Mouse (Mus musculus) thymus, adult 2 months (tissue): ENCODE data around the gene Msrb3. TPM values are rescaled to one million over a fixed set of nuclear protein-coding genes. Genes with fewer than 3 reads are reported as not detected.

Source experiments
- DNase-seq: peaks from one replicate; pipeline ENCODE4 v3.0.0; 2021
- H3K27ac ChIP-seq: fragments of 200-500 bp; 2 replicates; pipeline ENCODE4 v1.5.1; 2012; ENCODE audit warnings: low read length, control low read depth; ENCODE audit not compliant: control insufficient read depth, insufficient read depth
- H3K27me3 ChIP-seq: fragments of 200-500 bp; 2 replicates; pipeline ENCODE4 v1.6.1; 2012; ENCODE audit warnings: mild to moderate bottlenecking, low read length, moderate library complexity, mixed read lengths; ENCODE audit not compliant: control insufficient read depth, insufficient read depth
- H3K36me3 ChIP-seq: fragments of 200-500 bp; 2 replicates; pipeline ENCODE4 v1.6.1; 2012; ENCODE audit warnings: mild to moderate bottlenecking, low read length, moderate library complexity; ENCODE audit not compliant: control insufficient read depth, insufficient read depth
- H3K4me1 ChIP-seq: fragments of 200-500 bp; replicated peaks from 2 replicates; pipeline ENCODE4 v1.6.1; 2012; ENCODE audit warnings: low read length; ENCODE audit not compliant: control insufficient read depth, insufficient read depth
- H3K4me3 ChIP-seq: fragments of 200-500 bp; 2 replicates; pipeline ENCODE4 v1.5.1; 2012; ENCODE audit warnings: mild to moderate bottlenecking, low read length, control low read depth, moderate library complexity; ENCODE audit not compliant: control insufficient read depth, insufficient read depth
- CTCF ChIP-seq: fragments of 200-500 bp; IDR thresholded peaks from 2 replicates; pipeline ENCODE4 v1.5.1; 2012; ENCODE audit warnings: mild to moderate bottlenecking, control low read depth, low read length, moderate library complexity, borderline replicate concordance; ENCODE audit not compliant: control insufficient read depth, poor library complexity, insufficient read depth; ENCODE audit errors: extremely low read depth
- POLR2A ChIP-seq: fragments of 200-500 bp; IDR thresholded peaks from 2 replicates; pipeline ENCODE4 v1.6.1; 2012; ENCODE audit warnings: mild to moderate bottlenecking, low read length, control low read depth, moderate library complexity; ENCODE audit not compliant: control insufficient read depth, poor library complexity, insufficient read depth; ENCODE audit errors: extremely low read depth
- WGBS: fragments of 180-500 bp; shearing (Covaris S2); methylation state at CpG from one replicate; pipeline ENCODE4 v1.1.7; 2018; 5-methylcytosine and 5-hydroxymethylcytosine counted together
- polyA plus RNA-seq: library from polyadenylated mRNA; depleted of rRNA; stranded (reverse); fragments of >200 nt; gene quantifications from 2 replicates; pipeline ENCODE4 v1.2.3, GENCODE M21; 2012; rRNA removed

Msrb3 gene
- polyA plus RNA-seq, 1 experiment: 5.4 TPM

DNA sequence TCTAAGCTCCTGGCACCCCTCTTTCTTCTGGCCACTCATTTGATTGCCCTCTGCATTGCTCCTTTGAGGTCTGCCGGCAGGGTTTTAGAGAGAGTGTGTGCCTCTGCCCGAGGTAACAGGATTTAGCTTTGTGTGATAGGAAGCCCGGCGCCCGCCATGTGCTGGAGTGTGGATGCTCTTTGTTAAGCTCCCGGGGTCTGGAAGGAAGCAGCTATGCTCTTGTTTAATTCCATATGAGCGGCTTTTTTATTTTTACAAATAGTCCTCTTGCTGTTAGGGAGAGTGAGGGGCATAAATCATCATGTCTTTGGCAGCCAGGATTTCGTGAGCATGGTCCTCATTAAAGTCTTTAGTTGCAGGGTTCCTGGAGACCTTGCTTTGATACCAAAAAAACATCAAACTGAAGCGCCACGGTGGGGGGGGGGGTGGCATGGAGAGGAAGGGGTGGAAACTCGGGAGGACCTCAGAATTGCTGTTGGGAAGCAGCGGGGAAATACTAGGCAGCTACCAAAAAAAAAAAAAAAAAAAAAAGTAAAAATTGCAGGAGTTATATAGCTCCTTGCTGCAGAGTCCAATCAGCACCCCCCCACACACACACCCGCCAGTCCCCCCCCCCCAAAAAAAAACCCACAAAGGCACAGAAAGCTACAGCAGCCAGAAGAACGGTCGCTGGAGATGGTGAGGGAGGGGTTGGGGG, 154.3 kb downstream of the Msrb3 start:
- Histone ChIP-seq H3K4me3 (no peak overlapping the region), H3K27ac (no peak overlapping the region), H3K4me1 (no peaks in the 10 kb centered on the region), H3K27me3 (no peaks in the 10 kb centered on the region; the same call in 1 of the 2 replicates), H3K36me3 (no peaks in the 10 kb centered on the region)
- TF ChIP-seq CTCF (no peak), POLR2A (no peak)
- 16% methylated on average over 15 of the region's 15 CpGs for WGBS
- no peak for DNase-seq

- TF ChIP-seq POLR2A: no peak
- TF ChIP-seq CTCF: no peak
- no peaks in the 10 kb centered on the region for H3K36me3 ChIP-seq
- H3K27me3 ChIP-seq: no peaks in the 10 kb centered on the region
- no peak overlapping the region for H3K4me3 ChIP-seq
- 74% methylated on average over 14 of the region's 14 CpGs for WGBS
- no peak overlapping the region for H3K27ac ChIP-seq
- no peak for DNase-seq
- H3K4me1 ChIP-seq: no peaks in the 10 kb centered on the region
These were observed 162.3 kb downstream of the Msrb3 start for GRCm38 (mm10) chr10:120736508-120737069.

GRCm38 (mm10) chr10:120735722-120736507, 163.0 kb downstream of the Msrb3 start:
- DNase-seq: no peak
- no peaks in the 10 kb centered on the region for H3K4me1 ChIP-seq
- 34% methylated on average over 25 of the region's 25 CpGs for WGBS
- H3K4me3 ChIP-seq: no peak overlapping the region
- H3K27me3 ChIP-seq: no peaks in the 10 kb centered on the region
- TF ChIP-seq POLR2A (no peak), CTCF (no peak)
- H3K27ac ChIP-seq: no peak overlapping the region
- no peaks in the 10 kb centered on the region for H3K36me3 ChIP-seq

DNA sequence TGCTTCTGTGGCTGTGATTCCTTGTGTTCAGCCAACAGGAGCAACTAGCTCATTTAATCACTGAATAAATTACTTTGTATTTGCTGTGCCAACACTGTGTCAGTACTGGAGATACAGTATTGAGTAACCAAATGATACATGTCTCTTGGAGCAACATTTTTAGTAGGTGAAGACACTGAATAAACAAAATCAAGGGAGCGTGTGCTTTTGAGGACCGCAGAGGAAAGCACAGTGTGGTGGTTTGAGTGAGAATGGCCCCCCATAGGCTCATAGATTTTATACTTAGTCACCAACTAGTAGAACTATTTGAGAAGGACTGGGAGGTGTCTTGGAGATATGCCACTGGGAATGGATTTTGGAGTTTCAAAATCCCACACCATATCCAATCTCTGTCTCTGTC, 164.5 kb downstream of the Msrb3 start:
- Histone ChIP-seq H3K27ac (no peak overlapping the region), H3K4me1 (no peaks in the 10 kb centered on the region), H3K36me3 (no peaks in the 10 kb centered on the region), H3K27me3 (no peaks in the 10 kb centered on the region), H3K4me3 (no peak overlapping the region)
- DNase-seq: no peak
- 97% methylated on average over 2 of the region's 2 CpGs for WGBS
- TF ChIP-seq POLR2A: no peak
- no peak for TF ChIP-seq CTCF

Other genes starting within 250 kb of the Msrb3 start
- gene Lemd3, start 80.2 kb upstream of the Msrb3 start, polyA plus RNA-seq: 8.8 and 10.7 TPM in 2 replicates
- 0.09 and 0.97 TPM in 2 replicates for gene Wif1, start 134.9 kb upstream of the Msrb3 start, polyA plus RNA-seq